Mouse (Mus musculus): ENCODE results near the gene Hcn3.
A peak's percentile ranks its signal among the peaks of the same experiment; 100 is the strongest.

Gene Hcn3

DNA sequence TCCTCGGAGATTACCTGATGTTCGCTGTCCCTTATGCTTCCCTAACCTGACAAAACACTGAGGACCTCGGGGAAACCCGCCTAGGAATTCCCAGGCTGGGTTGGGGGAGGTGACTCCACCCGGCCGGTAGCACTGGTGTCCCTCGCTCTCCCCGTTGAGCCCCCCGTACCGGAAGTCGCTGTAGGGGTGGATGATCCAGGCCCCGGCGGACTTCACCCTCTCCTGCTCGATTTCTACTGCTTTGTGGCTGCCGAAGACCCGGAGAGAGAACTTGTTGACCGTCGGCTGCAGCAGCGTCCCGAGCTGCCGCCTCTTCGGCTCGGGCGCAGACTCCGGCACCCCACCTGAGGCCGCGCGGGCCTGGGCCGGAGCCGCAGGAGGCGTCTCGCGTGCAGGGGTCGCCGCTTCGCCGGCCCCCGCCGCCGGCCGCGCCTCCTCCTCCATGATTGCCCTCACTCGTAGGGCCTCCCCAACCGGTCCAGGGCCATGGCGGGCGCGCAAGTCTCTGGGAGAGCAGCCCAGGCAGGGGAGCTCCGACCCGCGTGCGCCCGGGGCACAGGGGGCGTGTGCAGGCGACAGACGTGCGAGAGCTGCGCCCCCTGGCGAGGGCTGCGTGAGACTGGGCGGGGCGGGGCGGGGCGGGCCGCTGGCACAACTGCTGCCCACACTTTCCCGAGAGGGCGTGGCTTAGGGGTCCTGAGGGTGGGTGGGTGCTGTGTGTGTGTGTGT lies at the start of gene Hcn3:
TSS of gene Hcn3 (minus strand) at position 581 of the 729 bp plus-strand sequence.
- DNase-seq, result peak; percentile 51 to 84

DNA sequence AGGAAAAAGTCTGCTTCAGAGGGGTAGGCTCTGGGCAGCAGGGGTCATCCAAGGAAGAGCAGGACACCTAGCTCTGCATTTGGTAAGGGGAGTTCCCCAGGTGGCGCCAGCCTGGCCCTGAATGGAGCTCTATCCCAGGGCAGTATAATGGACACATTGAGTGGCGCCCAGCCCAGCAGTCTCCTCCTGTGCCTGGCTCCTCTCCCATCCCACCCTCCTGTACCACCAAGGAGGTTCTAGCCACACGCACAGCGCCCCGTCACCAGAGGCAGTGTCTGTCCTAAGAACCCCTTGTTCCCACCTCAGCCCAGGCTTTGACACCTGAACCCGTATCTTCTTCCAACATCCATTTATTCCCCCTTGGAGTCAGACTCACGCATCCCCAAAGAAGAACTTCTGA lies 49.7 kb upstream of the Hcn3 start:
- DNase-seq, result no peak

DNA sequence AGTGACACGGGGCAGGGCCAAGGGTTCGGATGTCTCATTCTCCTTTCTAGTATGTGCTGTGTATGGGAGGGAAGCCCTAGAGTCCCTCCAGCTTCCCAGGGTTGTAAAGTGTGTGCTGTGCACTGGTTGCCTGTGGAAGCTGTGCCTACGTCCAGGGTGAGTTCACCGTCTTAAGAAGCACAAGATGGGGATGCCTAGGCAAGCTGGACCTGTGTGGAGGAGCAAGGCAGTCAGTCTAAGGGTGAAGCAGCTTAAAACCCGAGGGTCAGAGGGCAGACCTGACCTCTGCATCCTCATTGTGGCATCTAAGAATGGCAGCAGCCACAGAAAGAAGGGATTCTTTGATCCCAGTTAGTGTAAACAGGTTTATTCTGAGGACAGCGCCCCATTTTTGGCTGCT lies 48.7 kb upstream of the Hcn3 start:
- no peak for DNase-seq

DNA sequence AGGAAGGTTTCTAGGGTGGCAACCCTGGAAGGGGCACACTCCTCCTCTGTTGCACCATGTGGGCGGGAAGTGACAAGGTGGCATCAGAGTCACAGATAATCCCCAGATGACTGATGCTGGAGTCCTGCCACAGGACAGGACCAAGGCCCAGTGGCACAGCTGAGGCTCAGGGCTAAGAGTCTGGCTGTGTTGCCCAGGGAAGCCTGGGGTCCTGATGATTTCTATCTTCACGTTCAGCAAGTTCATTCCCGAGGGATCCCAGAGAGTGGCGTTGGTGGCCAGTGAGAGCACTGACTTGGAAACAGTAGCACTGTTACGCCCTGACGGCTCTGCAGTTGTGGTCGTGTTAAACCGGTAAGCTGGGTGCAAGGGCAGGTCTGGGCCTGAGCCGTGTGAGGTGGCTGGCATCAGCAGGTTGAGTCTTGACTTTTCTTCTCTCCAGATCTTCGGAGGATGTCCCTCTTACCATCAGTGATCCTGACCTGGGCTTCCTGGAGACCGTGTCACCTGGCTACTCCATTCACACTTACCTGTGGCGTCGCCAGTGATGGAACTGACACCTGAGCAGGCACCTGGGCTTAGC lies 48.2 kb upstream of the Hcn3 start:
- no peak for DNase-seq

DNA sequence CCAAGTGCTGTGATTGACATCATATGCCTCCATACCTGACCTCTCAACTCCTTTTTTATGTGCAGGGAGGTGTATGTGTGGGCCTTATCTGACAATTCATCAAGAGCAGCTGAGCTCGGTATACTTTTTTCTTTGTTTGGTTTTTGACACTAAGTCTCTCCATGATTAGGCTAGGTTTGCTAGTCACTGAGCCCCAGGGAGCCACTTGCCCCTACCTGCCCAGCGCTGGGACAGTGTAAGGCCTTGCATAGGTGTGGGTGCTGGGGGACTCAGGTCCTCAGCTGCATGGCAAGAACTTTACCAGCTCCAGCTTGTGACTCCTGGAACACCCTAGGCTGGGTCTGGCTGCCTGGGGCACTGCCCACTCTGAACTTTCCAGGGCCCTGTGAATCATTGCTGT lies 46.7 kb upstream of the Hcn3 start:
- no peak for DNase-seq

DNA sequence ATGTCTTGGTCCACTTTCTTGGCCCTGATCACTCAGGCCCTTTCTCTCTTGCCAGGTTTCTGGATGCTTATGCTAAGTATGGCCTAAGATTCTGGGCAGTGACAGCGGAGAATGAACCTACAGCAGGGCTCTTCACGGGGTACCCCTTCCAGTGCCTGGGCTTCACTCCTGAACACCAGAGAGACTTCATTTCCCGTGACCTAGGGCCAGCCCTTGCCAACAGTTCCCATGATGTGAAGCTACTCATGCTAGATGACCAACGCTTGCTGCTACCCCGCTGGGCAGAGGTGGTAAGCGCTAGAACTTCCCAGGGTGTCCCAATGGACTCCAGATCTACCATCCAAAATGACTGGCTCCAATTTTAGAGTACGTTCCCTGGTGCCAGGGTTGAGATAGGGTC lies 46.1 kb upstream of the Hcn3 start:
- no peak for DNase-seq

DNA sequence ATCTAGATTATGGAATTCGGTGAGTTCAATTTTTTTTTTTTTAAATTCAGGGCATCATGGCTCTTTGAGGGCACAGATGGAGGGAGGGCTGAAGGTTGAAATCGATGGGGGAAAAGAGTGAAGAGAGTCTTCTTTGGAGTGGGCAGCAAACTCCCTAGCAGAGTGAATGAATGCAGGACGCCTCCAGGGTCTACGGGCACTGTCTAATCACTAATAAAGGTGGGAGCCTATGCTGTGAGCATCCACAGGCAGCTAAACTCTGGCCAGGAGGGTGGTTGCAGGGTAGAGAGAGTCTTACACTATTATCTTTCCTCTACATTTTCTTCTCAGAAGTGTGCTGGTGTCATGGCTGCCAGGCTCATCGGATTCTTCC lies 43.1 kb upstream of the Hcn3 start:
- DNase-seq, result no peak

DNA sequence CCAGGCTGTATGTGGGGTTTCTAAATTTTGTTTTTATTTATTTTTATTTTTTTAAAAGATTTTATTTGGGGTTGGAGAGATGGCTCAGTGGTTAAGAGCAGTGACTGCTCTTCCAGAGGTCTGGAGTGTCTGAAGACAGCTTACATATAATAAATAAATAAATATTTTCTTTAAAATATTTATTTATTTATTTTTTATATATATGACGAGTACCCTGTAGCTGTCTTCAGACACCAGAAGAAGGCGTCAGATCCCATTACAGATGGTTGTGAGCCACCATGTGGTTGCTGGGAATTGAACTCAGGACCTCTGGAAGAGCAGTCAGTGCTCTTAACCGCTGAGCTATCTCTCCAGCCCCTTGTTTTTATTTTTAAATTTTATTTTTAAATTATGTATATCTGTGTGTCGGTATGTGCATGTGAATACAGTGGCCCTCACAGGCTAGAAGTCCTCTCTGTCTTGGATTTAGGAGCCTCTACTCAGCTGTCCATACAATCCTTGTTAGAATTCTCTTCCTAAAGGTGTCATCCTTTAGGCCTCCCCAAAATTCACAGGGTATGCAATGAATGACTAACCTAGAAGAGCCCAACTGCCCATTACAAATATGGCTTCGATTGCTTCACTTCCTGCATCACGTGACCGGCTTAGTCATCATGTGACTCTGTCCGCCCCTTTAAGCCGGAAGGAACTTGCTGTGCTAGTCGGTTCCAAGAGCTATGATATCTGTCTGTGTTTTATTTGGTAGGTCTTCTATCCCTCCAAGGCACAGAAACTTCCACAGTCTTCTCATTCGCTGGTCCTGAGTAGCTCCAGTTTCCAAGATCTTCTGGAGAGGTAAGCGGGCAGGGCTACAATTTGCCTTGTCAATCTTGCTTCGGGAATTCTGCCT lies 42.5 kb upstream of the Hcn3 start, which contains the start of gene Gba:
TSS of gene Gba (plus strand) at position 676 of the 889 bp plus-strand sequence.
- peak; percentile 87 to 88 for DNase-seq

DNA sequence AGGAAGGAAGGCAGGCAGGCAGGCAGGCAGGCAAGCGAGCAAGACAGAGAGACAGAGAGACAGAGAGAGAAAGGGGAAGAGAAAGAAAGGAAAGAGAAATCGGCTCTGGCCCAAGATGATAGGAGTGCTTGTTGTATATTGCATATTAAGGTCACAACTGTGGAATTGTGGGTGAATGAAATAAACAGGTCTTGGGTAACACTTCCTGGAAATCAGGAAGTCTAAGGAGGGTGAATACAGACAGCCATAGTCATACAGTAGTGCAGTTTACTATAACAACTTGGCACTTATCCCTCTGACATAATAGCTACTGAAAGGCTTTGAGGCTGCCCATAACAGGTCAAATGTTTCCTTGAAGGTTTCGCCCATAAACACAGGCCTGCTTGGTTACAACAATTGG lies 39.8 kb upstream of the Hcn3 start:
- DNase-seq, result no peak

DNA sequence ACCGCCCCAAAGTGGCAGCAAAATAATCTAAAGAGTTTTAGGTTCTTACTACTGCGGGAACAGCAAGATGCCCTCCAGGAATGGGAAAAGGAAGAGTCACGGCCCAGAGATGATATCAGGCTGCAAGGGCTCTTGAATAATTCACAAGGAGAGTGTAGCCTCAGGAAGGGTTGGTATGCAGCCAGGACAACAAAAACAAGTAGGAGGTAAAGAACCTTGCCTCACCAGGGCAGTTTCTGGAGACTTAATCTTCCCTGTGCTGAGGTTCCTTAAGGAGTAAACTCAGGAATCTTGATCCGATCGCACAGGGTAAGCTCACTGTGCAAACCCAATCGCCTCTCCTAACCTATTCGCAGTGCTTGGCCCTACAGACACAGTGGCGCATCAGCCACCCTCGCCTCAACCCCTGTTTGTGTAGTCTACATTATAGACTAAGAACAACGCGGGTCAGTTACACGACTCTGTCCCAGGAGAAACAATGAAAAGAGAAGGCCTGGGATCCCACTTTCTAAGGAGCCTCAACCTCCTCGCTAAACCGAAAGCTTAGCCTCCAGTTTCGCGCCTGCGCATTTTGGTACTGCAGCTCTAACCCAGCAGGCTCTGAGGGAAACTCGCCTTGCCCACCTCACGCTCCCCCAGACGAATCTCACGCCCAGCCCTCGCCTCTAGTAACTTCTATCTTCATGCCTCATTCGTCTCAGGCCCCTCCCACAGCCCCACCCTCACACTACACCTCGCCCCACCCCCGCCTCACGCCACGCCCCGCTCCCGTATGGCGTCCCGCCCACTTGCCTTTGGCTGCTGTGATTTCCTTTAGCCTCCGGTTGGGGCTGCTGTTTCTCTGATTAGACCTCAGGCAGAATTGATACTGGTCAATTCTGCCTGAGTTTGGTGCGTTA lies 36.2 kb upstream of the Hcn3 start:
- peak; percentile 92 to 94 for DNase-seq

DNA sequence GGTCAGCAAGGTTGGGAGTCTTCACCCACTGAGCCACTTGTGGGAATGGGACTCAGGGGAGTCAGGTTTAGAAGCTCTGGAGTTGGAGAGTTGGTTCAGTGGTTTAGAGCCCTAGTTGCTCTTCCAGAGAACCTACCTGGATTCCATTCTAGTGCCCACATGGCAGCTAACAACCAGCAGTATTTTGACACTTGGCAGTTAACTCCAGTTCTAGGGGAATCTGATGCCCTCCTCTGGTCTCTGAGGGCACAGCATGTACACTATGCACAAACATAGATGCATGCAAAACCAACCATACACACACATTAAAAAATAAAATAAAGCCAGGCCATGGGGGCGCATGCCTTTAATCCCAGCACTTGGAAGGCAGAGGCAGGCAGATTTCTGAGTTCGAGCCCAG lies 33.9 kb upstream of the Hcn3 start:
- peak; percentile 44 to 61 for DNase-seq

DNA sequence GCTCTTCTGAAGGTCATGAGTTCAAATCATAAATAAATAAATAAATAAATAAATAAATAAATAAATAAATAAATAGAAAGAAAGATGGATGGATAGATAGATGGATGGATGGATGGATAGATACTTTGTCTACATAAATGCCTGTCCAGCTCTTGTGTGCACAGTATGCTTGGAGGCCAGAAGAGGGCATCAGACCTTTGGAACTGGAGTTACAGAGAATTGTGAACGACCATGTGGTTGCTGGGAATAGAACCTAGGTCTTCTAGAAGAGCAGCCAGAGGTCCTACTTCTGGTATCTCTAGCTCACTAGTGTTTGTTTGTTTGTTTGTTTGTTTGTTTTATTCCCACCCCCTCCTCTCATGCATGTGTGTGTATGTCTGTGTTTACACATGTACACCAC lies 33.4 kb upstream of the Hcn3 start:
- no peak for DNase-seq

DNA sequence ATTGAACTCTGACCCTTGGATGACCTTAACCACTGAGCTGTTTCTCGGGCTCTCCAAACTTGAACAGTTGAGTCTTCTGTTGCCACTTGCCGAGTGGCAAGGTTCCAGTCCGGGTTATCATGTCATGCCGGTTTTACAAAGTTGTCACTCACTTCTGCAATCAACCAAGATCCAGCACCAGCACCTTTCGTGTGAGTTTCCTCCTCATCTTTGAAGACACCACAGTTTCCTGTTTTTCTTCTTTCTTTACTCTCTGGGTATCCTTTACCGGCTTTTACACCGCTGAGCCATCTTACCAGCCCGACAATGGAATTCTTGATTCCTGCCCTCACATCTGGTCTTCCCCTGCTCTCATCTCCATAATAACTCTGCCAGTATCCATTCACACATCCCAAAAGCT lies 30.4 kb upstream of the Hcn3 start:
- DNase-seq, result no peak

DNA sequence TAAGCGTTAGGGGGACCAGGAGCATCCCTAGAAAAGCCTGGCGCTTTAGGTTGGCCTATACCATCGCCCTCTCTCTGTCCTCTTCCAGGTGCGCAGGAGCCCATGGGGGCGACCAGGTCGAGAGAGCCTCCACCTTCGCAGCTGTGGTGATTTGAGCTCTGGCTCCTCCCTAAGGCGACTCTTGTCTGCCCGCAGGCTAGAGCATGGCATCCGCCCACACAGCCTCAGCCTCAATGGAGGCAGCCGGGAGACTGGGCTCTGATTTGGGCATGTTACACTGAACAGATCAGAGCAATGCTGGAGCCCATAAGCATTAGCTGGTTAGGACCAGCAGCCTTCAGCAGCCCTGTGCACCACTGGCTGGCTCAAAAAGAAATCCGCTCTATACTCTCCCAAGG lies 28.5 kb upstream of the Hcn3 start:
- no peak for DNase-seq

DNA sequence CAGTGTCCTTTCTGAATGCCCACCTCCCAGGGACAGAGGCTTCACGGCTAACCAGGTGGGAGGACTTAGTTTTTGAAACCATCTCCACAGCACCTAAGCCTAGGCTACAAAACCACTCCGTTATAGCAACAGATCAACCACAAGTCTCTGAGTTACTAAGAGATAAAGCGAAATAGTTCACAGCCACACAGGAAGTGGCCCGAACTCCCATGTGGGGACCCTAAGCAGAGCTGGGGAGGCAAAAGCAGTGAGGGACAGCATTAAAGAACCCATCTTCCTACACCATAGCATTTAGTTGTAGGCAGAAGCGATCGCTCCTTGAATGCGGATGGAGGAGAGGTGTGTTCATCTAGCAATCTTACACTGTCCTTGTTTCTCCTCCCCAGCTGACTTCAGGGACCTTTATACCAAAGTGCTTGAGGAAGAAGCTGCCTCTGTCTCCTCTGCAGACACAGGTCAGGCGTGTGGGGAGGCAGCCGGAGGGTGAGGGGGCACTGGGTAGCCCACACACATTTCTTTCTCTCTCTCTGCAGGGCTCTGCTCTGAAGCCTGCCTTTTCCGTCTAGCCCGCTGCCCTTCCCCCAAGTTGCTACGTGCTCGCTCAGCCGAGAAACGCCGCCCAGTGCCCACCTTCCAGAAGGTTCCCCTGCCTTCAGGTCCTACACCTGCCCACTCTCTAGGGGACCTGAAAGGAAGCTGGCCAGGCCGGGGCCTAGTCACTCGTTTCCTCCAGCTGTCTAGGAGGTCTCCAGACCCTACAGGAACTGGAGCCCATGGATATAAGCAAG lies 27.9 kb upstream of the Hcn3 start:
- no peak for DNase-seq

DNA sequence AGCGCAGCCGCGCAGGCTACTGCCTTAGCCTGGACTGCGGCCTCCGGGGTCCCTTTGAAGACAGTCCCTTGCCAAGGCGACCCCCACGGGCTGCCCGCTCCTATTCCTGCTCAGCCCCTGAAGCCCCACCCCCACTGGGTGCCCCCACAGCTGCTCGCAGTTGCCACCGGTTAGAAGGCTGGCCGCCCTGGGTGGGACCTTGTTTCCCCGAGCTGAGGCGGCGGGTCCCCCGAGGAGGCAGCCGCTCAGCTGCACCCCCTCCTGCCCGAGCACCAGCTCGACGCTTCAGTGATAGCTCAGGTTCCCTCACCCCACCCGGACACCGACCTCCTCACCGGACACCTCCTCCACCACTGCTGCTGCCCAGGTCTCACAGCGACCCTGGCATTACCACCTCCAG lies 27.2 kb upstream of the Hcn3 start:
- DNase-seq, result no peak

DNA sequence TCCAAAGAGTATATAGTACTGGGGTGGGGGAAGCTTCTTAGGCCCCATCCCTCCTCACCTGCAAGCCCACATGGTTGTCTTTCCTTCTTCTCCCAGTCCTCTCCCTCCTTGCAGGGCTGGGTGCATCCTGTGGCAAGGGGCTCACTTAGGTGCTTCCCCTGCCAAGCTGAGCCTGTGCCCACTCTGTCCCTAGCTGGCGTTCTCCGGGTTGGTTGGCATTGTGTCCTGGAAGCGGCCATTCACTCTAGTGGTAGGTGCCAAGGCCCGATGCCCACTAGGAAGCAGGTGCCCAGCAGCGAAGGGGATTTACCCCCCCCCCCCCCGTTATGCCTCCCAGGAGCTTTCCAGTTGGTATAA lies 23.9 kb upstream of the Hcn3 start:
- no peak for DNase-seq

DNA sequence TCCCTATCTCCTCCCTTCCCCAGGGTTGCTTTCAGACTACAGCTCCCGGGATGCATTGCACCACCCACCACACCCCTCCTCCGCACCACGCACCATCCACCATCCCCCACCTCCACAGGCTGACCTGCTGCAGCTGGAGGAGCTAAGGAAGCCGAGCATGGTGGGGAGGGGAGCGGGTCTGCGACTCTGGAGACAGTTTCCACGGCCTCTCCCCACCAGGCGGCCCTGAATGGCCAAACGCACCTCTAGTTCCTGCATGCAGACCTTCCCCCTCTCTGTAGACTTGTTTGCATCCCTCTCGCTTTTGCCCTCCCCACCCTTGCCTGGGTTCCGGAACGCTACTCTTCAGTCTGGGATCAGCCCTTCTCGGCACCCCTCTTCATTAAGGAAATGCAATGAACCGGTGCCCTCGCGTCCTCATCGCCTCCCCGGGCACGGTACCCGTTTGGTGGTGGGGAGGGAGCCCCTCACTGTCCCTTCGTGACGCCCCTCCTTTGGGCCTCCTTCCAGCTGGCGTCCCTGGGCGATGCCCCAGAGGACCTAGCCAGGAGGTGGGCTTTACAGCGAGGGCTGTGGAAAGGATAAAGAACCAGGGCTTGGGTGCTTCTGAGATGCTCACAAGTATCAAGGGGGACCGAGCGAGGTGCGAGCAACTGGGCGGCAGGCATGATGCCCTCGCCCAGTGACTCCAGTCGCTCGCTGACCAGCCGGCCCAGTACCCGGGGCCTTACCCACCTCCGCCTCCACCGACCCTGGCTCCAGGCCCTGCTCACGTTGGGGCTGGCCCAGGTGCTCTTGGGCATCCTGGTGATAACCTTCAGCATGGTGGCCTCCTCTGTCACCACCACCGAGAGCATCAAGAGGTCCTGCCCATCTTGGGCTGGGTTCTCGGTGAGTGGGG lies 23.3 kb upstream of the Hcn3 start, which contains the start of gene Fam189b:
TSS of gene Fam189b (plus strand) at position 86 of the 901 bp plus-strand sequence.
- DNase-seq, result peak; percentile 85 to 90

DNA sequence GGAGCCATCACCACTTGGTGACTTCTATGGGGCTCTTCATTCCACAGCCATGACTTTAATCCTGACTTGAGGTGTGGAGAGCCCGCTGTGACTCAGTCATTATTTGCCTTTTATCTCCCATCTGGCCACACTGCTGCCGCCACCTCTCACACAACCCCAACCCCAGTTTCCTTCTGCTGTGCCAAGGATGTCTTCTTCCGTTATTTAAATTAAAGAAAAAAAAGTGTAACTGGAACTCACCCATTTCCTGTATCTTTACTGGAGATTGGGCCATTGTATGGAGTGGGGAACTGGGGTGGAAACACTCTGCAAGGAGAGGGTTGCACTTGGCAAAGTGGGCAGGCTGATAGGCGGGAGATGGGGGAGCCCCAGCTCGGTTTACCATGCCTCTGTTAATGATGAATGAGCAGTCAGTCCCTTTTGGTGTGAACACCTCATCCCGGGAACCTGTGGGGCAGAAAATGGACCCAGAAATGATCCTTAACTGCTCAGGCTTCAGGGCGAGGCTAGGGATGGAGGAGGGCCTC lies 22.6 kb upstream of the Hcn3 start:
- DNase-seq, result no peak

DNA sequence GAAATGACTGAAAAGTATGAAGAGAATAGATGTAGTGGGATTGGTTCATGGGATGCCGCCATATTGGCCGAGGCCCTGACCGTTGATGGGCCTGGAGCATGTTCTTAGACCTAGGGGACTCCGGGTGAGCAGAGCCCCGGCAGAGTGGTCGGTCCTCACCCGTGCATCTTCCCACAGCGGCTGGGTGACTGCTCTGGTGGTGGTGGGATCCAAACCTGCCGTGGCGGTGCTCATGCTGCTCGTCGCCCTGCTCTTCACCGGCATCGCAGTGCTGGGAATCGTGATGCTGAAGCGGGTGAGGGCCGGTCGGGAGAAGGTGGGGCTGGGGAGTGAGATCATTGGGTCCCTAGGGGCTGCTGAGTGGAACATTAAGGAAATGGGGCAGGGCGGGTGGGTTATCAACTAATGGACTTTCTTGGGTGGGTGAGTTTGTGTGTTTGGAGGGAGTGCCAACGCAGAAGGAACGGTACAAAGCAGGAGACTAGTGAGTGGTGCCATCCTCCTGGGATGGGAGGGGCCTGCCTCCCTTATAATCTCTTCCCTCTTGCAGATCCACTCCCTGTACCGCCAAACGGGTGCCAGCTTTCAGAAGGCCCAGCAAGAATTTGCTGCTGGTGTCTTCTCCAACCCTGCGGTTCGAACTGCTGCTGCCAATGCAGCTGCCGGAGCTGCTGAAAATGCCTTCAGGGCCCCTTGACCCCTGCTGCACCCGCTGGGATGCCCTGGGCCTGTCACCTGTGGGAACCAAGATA lies 21.9 kb upstream of the Hcn3 start:
- no peak for DNase-seq

All from kidney, postnatal 36 days (tissue).